Mouse (Mus musculus): ENCODE measurements at regions not wholly inside any gene's neighbourhood (a gene's known extent, or its start where the extent isn't known, plus 50 kb on each side); places are given as distances from the start of the nearest gene placed in this dataset.

DNA sequence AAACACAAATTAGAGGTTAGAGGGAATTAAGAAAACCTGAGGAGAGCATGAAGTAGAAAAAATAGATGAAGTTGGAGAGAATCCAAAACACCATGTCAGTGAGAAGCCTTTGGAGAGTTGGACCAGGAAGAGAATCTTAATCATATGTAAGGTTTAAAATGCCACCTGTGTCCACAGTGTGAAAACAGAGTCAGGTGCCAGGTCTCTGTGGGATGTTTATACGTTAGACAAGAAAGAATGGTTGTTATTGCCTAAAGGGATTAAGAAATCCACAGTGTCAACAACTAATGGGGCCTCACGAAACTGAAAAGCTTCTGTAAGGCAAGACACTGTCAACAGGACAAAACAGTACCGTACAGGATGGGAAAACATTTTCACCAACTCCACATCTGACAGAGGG lies 294.7 kb upstream of the Slc35b3 start:
- Histone ChIP-seq H3K36me3 (ENCODE audit: control insufficient read depth in 1 of 2, insufficient read depth in 2 of 2, low read length in 2 of 2) (no peaks in the 10 kb centered on the region), H3K27me3 (ENCODE audit: control insufficient read depth in 1 of 2, insufficient read depth in 2 of 2, low read length in 2 of 2) (no peaks in the 10 kb centered on the region), H3K4me1 (ENCODE audit: control insufficient read depth in 1 of 2, insufficient read depth in 2 of 2, low read length in 2 of 2) (no peaks in the 10 kb centered on the region), H3K27ac (ENCODE audit: control insufficient read depth, low read depth, low read length) (no peak overlapping the region), H3K9me3 (replicated peaks; ENCODE audit: insufficient read depth, low read length) (no peaks in the 10 kb centered on the region), H3K9ac (ENCODE audit: control insufficient read depth, low read depth, low read length, poor library complexity, severe bottlenecking) (no peak overlapping the region), H3K79me2 (ENCODE audit: control insufficient read depth, insufficient read depth, low read length, poor library complexity) (no peaks in the 10 kb centered on the region), H3K4me3 (ENCODE audit: control insufficient read depth in 1 of 2, insufficient read depth in 1 of 2, low read depth in 2 of 2, low read length in 2 of 2) (no peak overlapping the region)
- no peak for TF ChIP-seq GATA1 (IDR thresholded peaks at IDR 0.05; ENCODE audit: low read depth, low read length)
- no peak for TF ChIP-seq NRF1 (IDR thresholded peaks at IDR 0.05; ENCODE audit: insufficient read depth, low read depth, low read length, poor library complexity, severe bottlenecking)
- no peak for TF ChIP-seq MAX (IDR thresholded peaks at IDR 0.05; ENCODE audit: low read length)
- no peak for TF ChIP-seq CHD2 (IDR thresholded peaks at IDR 0.05; ENCODE audit: low read length)
- TF ChIP-seq RCOR1 (IDR thresholded peaks at IDR 0.05; ENCODE audit: low read depth, low read length) = no peak
- no peak for TF ChIP-seq CHD1 (IDR thresholded peaks at IDR 0.05; ENCODE audit: low read depth, low read length)
- DNase-seq (ENCODE audit: low read depth, low spot score) = no peak

DNA sequence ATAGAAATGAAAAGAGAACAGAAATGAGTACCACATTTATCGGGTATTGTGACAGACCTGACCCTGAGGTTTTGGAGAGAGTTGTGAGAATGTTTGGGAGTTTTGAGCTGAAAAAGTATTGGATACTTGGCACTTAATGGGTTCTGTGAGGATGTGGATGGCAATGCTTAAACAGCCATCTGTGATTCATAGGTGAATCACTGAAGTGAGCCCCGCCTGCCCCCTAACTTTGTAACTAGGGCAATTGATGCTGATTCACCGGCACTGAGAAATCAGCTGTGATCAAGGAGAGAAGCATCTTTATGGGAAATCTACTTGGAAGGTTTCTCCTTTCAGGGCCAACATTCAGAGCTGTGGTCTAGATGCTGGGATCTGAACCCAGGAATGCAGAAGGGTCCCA lies 291.9 kb upstream of the Slc35b3 start:
- no peak for TF ChIP-seq HCFC1 (IDR thresholded peaks at IDR 0.05; ENCODE audit: low read depth, low read length)
- TF ChIP-seq TBP (IDR thresholded peaks at IDR 0.05; ENCODE audit: low read depth, low read length) = no peak
- no peak for TF ChIP-seq NRF1 (IDR thresholded peaks at IDR 0.05; ENCODE audit: insufficient read depth, low read depth, low read length, poor library complexity, severe bottlenecking)
- TF ChIP-seq MYB (IDR thresholded peaks at IDR 0.05; ENCODE audit: low read depth, low read length) = no peak
- no peak for TF ChIP-seq ZNF384 (IDR thresholded peaks at IDR 0.05; ENCODE audit: low read depth, low read length)
- TF ChIP-seq TCF12 (IDR thresholded peaks at IDR 0.05; ENCODE audit: low read depth, low read length) = no peak
- H3K36me3 ChIP-seq (ENCODE audit: control insufficient read depth in 1 of 2, insufficient read depth in 2 of 2, low read length in 2 of 2) = no peaks in the 10 kb centered on the region
- H3K9ac ChIP-seq (ENCODE audit: control insufficient read depth, low read depth, low read length, poor library complexity, severe bottlenecking) = no peak overlapping the region
- DNase-seq (ENCODE audit: low read depth, low spot score) = no peak
- no peaks in the 10 kb centered on the region for H3K79me2 ChIP-seq (ENCODE audit: control insufficient read depth, insufficient read depth, low read length, poor library complexity)
- no peak overlapping the region for H3K27ac ChIP-seq (ENCODE audit: control insufficient read depth, low read depth, low read length)
- no peaks in the 10 kb centered on the region for H3K4me1 ChIP-seq (ENCODE audit: control insufficient read depth in 1 of 2, insufficient read depth in 2 of 2, low read length in 2 of 2)
- no peak overlapping the region for H3K4me3 ChIP-seq (ENCODE audit: control insufficient read depth in 1 of 2, insufficient read depth in 1 of 2, low read depth in 2 of 2, low read length in 2 of 2)
- no peaks in the 10 kb centered on the region for H3K27me3 ChIP-seq (ENCODE audit: control insufficient read depth in 1 of 2, insufficient read depth in 2 of 2, low read length in 2 of 2)
- H3K9me3 ChIP-seq (replicated peaks; ENCODE audit: insufficient read depth, low read length) = no peaks in the 10 kb centered on the region

DNA sequence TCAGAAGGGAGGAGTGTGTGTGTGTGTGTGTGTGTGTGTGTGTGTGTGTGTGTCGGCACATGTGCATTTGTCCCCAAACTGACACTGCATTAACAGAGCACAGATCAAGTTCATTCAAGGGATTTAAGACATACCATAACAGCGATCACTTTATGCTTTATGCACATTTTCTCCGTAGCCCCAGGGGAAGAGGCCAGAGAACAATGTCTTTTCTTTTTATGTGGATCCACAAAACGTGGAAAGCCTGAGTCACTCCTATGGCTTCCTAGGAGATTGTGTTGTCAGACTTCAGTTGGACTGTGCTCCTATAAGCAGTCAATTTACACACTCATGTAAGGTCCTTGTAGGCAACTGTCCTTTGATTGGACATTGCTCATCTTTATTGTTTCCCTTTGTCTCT lies 289.4 kb upstream of the Slc35b3 start:
- Histone ChIP-seq H3K79me2 (ENCODE audit: control insufficient read depth, insufficient read depth, low read length, poor library complexity) (no peaks in the 10 kb centered on the region), H3K9me3 (replicated peaks; ENCODE audit: insufficient read depth, low read length) (no peaks in the 10 kb centered on the region), H3K9ac (ENCODE audit: control insufficient read depth, low read depth, low read length, poor library complexity, severe bottlenecking) (no peak overlapping the region), H3K4me1 (ENCODE audit: control insufficient read depth in 1 of 2, insufficient read depth in 2 of 2, low read length in 2 of 2) (no peaks in the 10 kb centered on the region), H3K36me3 (ENCODE audit: control insufficient read depth in 1 of 2, insufficient read depth in 2 of 2, low read length in 2 of 2) (no peaks in the 10 kb centered on the region), H3K4me3 (ENCODE audit: control insufficient read depth in 1 of 2, insufficient read depth in 1 of 2, low read depth in 2 of 2, low read length in 2 of 2) (no peak overlapping the region), H3K27me3 (ENCODE audit: control insufficient read depth in 1 of 2, insufficient read depth in 2 of 2, low read length in 2 of 2) (no peaks in the 10 kb centered on the region), H3K27ac (ENCODE audit: control insufficient read depth, low read depth, low read length) (no peak overlapping the region)
- no peak for DNase-seq (ENCODE audit: low read depth, low spot score)
- TF ChIP-seq MYC (IDR thresholded peaks at IDR 0.05; ENCODE audit: low read depth, low read length) (no peak), ZNF384 (IDR thresholded peaks at IDR 0.05; ENCODE audit: low read depth, low read length) (no peak), ELF1 (IDR thresholded peaks at IDR 0.05; ENCODE audit: low read depth, low read length) (no peak), ZMIZ1 (IDR thresholded peaks at IDR 0.05; ENCODE audit: low read depth, low read length) (no peak), GABPA (IDR thresholded peaks at IDR 0.05; ENCODE audit: low read depth, low read length) (no peak), SMC3 (IDR thresholded peaks at IDR 0.05; ENCODE audit: low read depth, low read length) (no peak), MAX (IDR thresholded peaks at IDR 0.05; ENCODE audit: low read length) (no peak), KAT2A (conservative IDR thresholded peaks at IDR 0.05; ENCODE audit: low read depth, low read length) (no peak), SIN3A (IDR thresholded peaks at IDR 0.05; ENCODE audit: low read length) (no peak), EP300 (IDR thresholded peaks at IDR 0.05; ENCODE audit: low read depth in 1 of 2, low read length in 2 of 2) (no peak), MXI1 (IDR thresholded peaks at IDR 0.05; ENCODE audit: low read depth, low read length) (no peak)
